Mouse (Mus musculus) hindbrain, embryonic 16.5 days (tissue): ENCODE data around the gene Rab36. TPM values are rescaled to one million over a fixed set of nuclear protein-coding genes. Genes with fewer than 3 reads are reported as not detected.

Experiments
- ATAC-seq: fragments of 200-750 bp; cut with Nextera tagmentation; 2 replicates; pipeline ENCODE4 v1.8.0; 2017; ENCODE audit warnings: moderate TSS enrichment, moderate library complexity
- H3K27ac ChIP-seq: fragments of 300-500 bp; sonication (generic); 2 replicates; pipeline ENCODE4 v1.5.1; 2014; ENCODE audit warnings: low read depth, mild to moderate bottlenecking, control low read depth, low read length, moderate library complexity
- H3K27me3 ChIP-seq: fragments of 300-500 bp; sonication (generic); replicated peaks from 2 replicates; pipeline ENCODE4 v1.6.1; 2014; ENCODE audit warnings: low read length; ENCODE audit not compliant: control insufficient read depth, insufficient read depth
- H3K36me3 ChIP-seq: fragments of 300-500 bp; sonication (generic); 2 replicates; pipeline ENCODE4 v1.6.1; 2014; ENCODE audit warnings: mild to moderate bottlenecking, low read length, moderate library complexity, mixed read lengths; ENCODE audit not compliant: control insufficient read depth, insufficient read depth
- H3K4me1 ChIP-seq: fragments of 300-500 bp; sonication (generic); 2 replicates; pipeline ENCODE4 v1.6.1; 2014; ENCODE audit warnings: low read depth, low read length; ENCODE audit not compliant: control insufficient read depth, insufficient read depth
- H3K4me2 ChIP-seq: fragments of 300-500 bp; sonication (generic); 2 replicates; pipeline ENCODE4 v1.6.1; 2014; ENCODE audit warnings: mild to moderate bottlenecking, low read length, control low read depth, moderate library complexity
- H3K4me3 ChIP-seq: fragments of 300-500 bp; sonication (generic); 2 replicates; pipeline ENCODE4 v1.5.1; 2014; ENCODE audit warnings: mild to moderate bottlenecking, low read length, control low read depth, moderate library complexity
- H3K9ac ChIP-seq: fragments of 300-500 bp; sonication (generic); 2 replicates; pipeline ENCODE4 v1.6.1; 2014; ENCODE audit warnings: low read depth, mild to moderate bottlenecking, control low read depth, low read length, moderate library complexity
- H3K9me3 ChIP-seq: fragments of 300-500 bp; sonication (generic); 2 replicates; pipeline ENCODE4 v1.6.1; 2014; ENCODE audit warnings: mild to moderate bottlenecking, low read length, moderate library complexity; ENCODE audit not compliant: control insufficient read depth
- WGBS: fragments of 180-500 bp; shearing (Covaris S2); extraction: QIAGEN DNeasy Blood & Tissue Kit; methylation state at CpG from one replicate; pipeline ENCODE4 v1.1.7; 2014; 5-methylcytosine and 5-hydroxymethylcytosine counted together
- polyA plus RNA-seq: library from polyadenylated mRNA; unstranded; fragments of >200 nt; fragmentation: Nextera tagmentation; extraction: Ambion mirVana; gene quantifications from 2 replicates; pipeline ENCODE4 v1.2.1, GENCODE M21; 2015

Rab36 gene
- polyA plus RNA-seq, 1 experiment from 2014 or later = 19.5 TPM

- WGBS = 96% methylated on average over 7 of the region's 7 CpGs
- no peak for ATAC-seq
Observed at GRCm38 (mm10) chr10:75095216-75095615, 58.4 kb downstream of the Rab36 start.

GRCm38 (mm10) chr10:75098446-75099183 lies 61.8 kb downstream of the Rab36 start:
- Histone ChIP-seq H3K9me3 (no peaks in the 10 kb centered on the region), H3K27me3 (no peaks in the 10 kb centered on the region), H3K36me3 (no peaks in the 10 kb centered on the region), H3K27ac (peak overlapping the region; percentile 9; the same call in 1 of the 2 replicates), H3K9ac (no peak overlapping the region), H3K4me1 (peaks cover 24% of the 10 kb centered on the region), H3K4me3 (no peak overlapping the region), H3K4me2 (no peak overlapping the region)
- peak; percentile 63; the same call in 1 of the 2 replicates for ATAC-seq
- 34% methylated on average over 10 of the region's 10 CpGs for WGBS

More at GRCm38 (mm10) chr10:75095216-75095615, 58.4 kb downstream of the Rab36 start:
- no peaks in the 10 kb centered on the region for H3K9me3 ChIP-seq
- H3K9ac ChIP-seq = no peak overlapping the region
- H3K27ac ChIP-seq = no peak overlapping the region
- H3K4me1 ChIP-seq = peaks cover 23% of the 10 kb centered on the region
- no peak overlapping the region for H3K4me3 ChIP-seq
- no peaks in the 10 kb centered on the region for H3K36me3 ChIP-seq
- no peaks in the 10 kb centered on the region for H3K27me3 ChIP-seq
- no peak overlapping the region for H3K4me2 ChIP-seq

GRCm38 (mm10) chr10:75100298-75100697 lies 63.4 kb downstream of the Rab36 start:
- WGBS = 52% methylated on average over 7 of the region's 7 CpGs
- Histone ChIP-seq H3K9me3 (no peaks in the 10 kb centered on the region), H3K4me2 (no peak overlapping the region; the same call in 1 of the 2 replicates), H3K27me3 (no peaks in the 10 kb centered on the region), H3K36me3 (no peaks in the 10 kb centered on the region), H3K4me3 (no peak overlapping the region), H3K4me1 (peaks cover 29% of the 10 kb centered on the region), H3K27ac (peak overlapping the region; percentile 24; the same call in 1 of the 2 replicates), H3K9ac (no peak overlapping the region)
- peak; percentile 54 for ATAC-seq

- WGBS = 96% methylated on average over 2 of the region's 2 CpGs
- peaks cover 36% of the 10 kb centered on the region for H3K4me1 ChIP-seq
- H3K4me2 ChIP-seq = no peak overlapping the region
- no peaks in the 10 kb centered on the region for H3K9me3 ChIP-seq
- no peak overlapping the region for H3K4me3 ChIP-seq
- H3K9ac ChIP-seq = no peak overlapping the region
- no peaks in the 10 kb centered on the region for H3K27me3 ChIP-seq
- no peak for ATAC-seq
- H3K36me3 ChIP-seq = no peaks in the 10 kb centered on the region
- H3K27ac ChIP-seq = no peak overlapping the region
Observed at GRCm38 (mm10) chr10:75103502-75103901, 66.6 kb downstream of the Rab36 start.

Other genes with a start within 250 kb of the Rab36 start
- 87.3 and 96.0 TPM in 2 replicates for gene Gnaz, start 69.9 kb upstream of the Rab36 start, polyA plus RNA-seq
- 0.49 and 0.81 TPM in 2 replicates for gene Rsph14, start 4.5 kb upstream of the Rab36 start, polyA plus RNA-seq
- gene Bcr, start 23.5 kb downstream of the Rab36 start, polyA plus RNA-seq = 11.5 and 13.6 TPM in 2 replicates
- 24.7 and 29.6 TPM in 2 replicates for gene Specc1l, start 175.0 kb downstream of the Rab36 start, polyA plus RNA-seq